16 mouse cellular contexts compared by ENCODE assay signal in genomic region chr9:92826708-92827353, GRCm38 (mm10).
"Had no signal": no experiment of that assay in that cellular context is flagged by ENCODE, and none has a peak within 500 bp of the region (broad histone marks: within the 10 kb centered on the region; RNA-seq: fewer than 3 reads in every experiment).

No protein-coding gene starts in this region.

- DNase-seq: retina, postnatal 1 day; right cerebral cortex, adult 18-20 months; right cerebral cortex, postnatal 14 days; right cerebral cortex, postnatal 25 days; right cerebral cortex, postnatal 4 days; spleen, adult 18-20 months; thymus, adult 18-20 months; thymus, adult 2 months; thymus, postnatal 14 days; thymus, postnatal 25 days; thymus, postnatal 36 days; thymus, postnatal 4 days had no signal

- H3K36me3 ChIP-seq: neural tube, embryonic 13.5 days; neural tube, embryonic 15.5 days; stomach, embryonic 15.5 days had no signal

- H3K27me3 ChIP-seq: neural tube, embryonic 13.5 days; neural tube, embryonic 15.5 days; stomach, embryonic 15.5 days had no signal

- H3K9me3 ChIP-seq: neural tube, embryonic 13.5 days; neural tube, embryonic 15.5 days; stomach, embryonic 15.5 days had no signal

- H3K4me1 ChIP-seq: neural tube, embryonic 13.5 days; neural tube, embryonic 15.5 days; stomach, embryonic 15.5 days had no signal

- H3K27ac ChIP-seq: neural tube, embryonic 13.5 days; neural tube, embryonic 15.5 days; stomach, embryonic 15.5 days; stomach, postnatal 0 days had no signal

- H3K4me3 ChIP-seq: neural tube, embryonic 13.5 days; neural tube, embryonic 15.5 days; stomach, embryonic 15.5 days had no signal

- H3K9ac ChIP-seq: neural tube, embryonic 13.5 days; neural tube, embryonic 15.5 days; stomach, embryonic 15.5 days had no signal

- H3K4me2 ChIP-seq: neural tube, embryonic 13.5 days; neural tube, embryonic 15.5 days; stomach, embryonic 15.5 days had no signal
